Mouse (Mus musculus) cerebellum, postnatal 36 days (tissue): ENCODE data around the gene Olfr147.
"Not testable (repeated sequence)": the region's sequence is repeated elsewhere in the genome, so short reads cannot be mapped to it uniquely, and the experiment has no call there.

Experiments used
- DNase-seq, 2 experiments: peaks; one replicate each; pipeline ENCODE4 v3.0.0; 2021 to 2022; ENCODE audit warnings: mixed read lengths in 2 of 2

The Olfr147 gene

DNA sequence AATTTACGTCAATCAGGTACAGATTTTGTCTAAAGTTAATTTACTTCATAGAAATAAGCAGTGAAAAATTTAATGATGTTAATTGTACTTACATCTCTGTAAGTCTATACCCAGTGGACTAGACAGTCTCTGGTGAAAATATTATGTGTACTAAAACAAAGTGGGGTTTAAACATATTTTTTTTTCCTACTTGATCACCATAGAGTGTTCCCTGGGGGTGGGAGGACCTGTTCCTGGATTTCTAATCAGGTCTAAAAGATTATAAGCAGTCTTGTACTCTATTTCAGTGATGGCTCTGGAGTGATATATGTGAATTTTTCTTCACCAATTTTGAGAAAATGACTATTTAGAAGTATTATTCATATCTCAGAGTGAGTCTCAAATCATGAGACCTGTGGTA lies at the start of gene Olfr147:
TSS of gene Olfr147 (plus strand) at position 301 of the 400 bp plus-strand sequence.
- no peak for DNase-seq

- DNase-seq: no peak
Measured at GRCm38 (mm10) chr9:38366596-38366995, 34.9 kb upstream of the Olfr147 start, which contains the start of gene Olfr250. Gene Olfr250, plus strand, starts transcription at chr9:38366896.

- DNase-seq: no peak
Measured at GRCm38 (mm10) chr9:38376786-38377185, 24.7 kb upstream of the Olfr147 start, which contains the start of gene Olfr251. Gene Olfr251, plus strand, starts transcription at chr9:38377086.

- DNase-seq: not testable (repeated sequence)
Measured at GRCm38 (mm10) chr9:38407502-38407901, 6.0 kb downstream of the Olfr147 start.

- DNase-seq: not testable (repeated sequence)
Measured at GRCm38 (mm10) chr9:38413502-38413901, 12.0 kb downstream of the Olfr147 start.

DNA sequence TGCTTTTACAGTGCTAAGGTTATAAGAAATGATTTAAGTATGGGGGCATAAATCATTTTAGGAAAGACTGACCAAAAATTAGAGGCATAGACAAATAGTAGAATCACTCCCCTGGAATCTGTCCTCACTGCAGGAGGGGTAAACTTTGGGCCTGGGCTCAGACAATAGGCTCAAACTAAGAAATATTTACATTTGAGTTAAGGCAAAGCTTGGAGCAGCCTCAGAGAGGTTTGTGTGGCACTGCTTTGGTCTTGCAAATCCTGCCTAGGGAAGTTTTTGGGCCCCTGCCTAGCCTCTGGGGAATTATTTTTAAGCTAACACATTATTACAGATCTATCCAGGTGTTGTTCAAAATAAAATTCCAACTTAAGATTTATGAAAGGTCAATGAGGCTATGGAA lies 22.3 kb downstream of the Olfr147 start:
- DNase-seq: no peak

GRCm38 (mm10) chr9:38427026-38427425 lies 25.5 kb downstream of the Olfr147 start:
- DNase-seq: no peak

DNA sequence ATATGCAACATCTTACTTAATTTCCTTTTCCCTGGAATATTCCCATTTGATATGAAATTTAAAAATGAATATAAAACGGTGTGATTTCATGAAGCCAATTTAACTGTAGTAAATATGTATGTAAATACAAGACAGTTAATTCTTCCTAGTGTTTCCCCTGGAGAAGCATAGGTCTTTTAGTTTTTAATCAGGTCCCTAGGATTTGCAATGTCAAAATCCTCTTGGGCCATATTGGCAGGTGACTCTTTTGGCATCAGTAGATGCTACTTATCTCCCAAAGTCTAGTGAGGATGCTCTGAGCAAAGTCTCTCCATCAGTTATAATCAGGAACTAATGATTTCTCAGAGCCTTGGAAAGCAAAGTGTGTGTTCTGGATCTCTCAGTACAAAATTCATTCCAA lies 27.7 kb downstream of the Olfr147 start, which contains the start of gene Olfr901:
TSS of gene Olfr901 (plus strand) at position 301 of the 400 bp plus-strand sequence.
- DNase-seq: no peak

DNA sequence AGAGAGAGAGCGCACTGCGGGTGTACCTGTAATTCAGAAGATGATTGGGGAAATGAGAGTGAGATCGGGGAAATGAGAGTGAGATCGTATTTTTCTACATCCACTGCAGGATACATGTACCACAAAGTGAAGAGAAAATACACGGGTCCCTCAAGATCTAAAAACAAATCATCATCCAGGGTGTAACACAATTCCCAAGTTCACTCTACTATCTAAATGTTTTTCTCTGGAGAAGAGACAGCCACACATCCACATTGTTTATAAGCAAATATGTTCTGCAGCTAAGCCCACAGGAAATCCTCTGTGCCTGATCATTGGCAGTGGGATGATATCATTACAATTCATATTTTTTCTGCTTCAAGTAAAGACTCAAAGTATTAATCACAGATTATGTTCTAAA lies 45.9 kb downstream of the Olfr147 start, which contains the start of gene Olfr902:
TSS of gene Olfr902 (plus strand) at position 301 of the 400 bp plus-strand sequence.
- DNase-seq: no peak
